Mouse (Mus musculus): ENCODE data around the gene Nos3.
A peak's percentile ranks its signal among the peaks of the same experiment; 100 is the strongest.

Nos3 gene

DNA sequence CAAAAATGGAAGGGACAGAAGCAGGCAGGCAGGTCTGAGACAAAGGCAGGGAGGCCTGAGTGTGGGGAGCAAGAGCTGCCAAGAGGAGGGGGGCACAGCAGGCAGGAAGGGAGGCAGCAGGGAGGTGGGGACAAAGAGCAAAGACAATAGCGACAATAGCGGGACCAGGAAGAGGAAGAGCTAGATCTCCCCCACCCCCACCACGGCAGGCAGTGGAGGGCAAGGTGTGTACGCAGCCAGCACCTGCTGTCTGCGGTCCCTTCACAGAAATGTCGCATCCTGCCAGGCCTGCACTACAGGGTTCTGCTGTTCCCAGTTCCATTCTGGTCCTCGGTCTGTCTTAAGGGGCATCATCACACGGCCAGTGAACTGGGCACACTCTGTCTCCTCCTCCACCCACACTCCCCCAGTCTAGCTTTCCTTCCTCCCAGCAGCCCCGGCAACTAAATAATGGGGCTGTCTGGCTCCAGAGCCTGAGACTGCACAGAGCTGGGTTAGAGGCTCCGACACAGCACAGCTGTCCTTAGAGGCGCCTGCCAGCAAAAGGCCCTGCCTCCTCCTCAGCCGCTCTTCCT lies 20.0 kb upstream of the Nos3 start:
- no peak for DNase-seq (ENCODE audit: low read depth, low spot score)

DNA sequence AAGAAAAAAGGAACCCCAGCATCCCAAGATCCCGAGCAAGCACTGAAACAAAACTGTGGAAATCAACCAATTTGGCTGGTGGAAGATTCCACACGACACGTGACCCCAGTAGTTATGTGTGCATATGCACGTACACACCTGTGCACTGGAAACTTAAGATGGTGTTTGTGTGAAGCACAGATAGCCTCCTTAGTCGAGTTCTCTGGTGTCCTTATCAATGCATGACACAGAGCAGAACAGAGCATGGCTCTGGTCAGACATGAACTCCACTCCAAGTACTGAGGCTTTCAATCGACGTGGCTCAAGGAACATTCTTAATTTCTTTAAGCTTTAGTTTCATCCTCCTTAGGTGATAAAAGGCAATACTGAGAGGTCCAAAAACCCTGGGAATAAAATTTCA lies 18.3 kb upstream of the Nos3 start:
- DNase-seq (ENCODE audit: low read depth, low spot score), result no peak

DNA sequence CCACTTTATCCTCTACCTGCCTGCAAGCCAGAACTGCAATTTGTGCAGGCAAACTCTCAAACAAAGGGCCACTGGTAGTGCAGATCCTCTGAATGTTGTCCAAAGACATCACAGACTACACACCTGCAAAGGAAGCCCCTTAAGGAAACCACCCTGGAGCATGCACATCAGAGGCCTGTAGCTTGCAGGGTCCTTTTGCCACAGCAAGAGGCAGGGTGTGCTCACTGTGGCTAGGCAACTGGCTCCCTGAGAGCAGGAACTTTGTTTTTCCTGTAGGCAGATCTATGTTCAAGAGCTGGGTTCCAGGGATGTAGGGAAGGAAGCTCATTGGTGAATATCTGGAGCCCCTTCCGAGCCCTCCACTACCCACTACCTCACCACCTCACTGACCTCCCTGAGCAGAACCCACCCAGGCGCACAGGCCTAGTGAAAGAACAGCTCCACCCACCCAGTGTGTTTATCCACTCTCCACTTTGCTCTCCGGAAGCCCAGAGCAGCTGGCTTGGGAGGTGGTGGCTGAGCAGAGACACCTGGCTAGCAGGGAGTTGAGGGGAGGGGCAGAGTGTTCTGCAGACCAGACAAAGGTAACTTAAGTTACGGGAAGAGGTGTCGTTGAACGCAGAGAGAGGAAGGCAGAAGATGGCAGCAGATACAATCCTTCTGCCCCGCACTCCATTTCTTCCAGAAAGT lies 17.3 kb upstream of the Nos3 start:
- no peak for DNase-seq (ENCODE audit: low read depth, low spot score)

- DNase-seq (ENCODE audit: low read depth, low spot score), result no peak
These were observed 16.5 kb upstream of the Nos3 start for GRCm38 (mm10) chr5:24348128-24348527.

DNA sequence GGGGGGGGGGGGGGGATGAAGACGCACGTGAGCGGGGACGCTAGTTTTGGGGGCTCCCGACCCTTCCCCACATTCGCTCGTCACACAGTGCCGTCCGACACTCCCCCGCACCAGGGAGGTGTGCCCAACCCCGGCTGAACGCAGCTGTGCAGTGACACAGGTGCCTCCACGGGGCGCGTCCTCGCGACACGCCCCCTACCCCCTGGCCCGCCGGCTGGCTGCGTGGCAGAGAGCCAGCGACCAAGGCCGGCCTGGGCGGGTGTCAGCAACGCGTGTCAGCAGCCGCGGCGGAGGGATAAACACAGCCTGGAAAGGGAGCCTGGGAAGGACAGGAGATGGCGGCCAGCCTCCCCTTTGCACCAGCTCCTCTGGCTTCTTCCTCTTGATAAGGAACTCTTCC lies 16.1 kb upstream of the Nos3 start:
- no peak for DNase-seq (ENCODE audit: low read depth, low spot score)

DNA sequence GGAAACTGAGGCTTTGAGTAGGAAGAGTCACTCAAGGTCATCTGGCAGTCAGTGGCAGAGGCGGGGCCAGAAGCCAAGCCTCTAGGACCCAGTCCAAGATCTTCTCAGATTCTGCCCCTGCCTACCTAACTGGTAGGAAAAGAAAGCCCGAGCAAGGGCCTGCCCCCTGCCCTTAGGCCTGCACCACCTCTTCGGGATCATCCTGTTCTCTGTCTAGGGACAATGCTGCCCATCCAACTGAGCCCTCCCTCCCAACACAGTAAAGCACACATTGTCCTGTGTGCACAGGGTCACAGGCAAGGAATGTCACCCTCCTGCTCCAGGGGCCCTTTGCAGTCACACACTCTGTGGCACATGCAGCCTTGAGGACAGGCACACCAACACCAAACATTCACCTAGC lies 14.5 kb upstream of the Nos3 start:
- no peak for DNase-seq (ENCODE audit: low read depth, low spot score)

GRCm38 (mm10) chr5:24350531-24351250 lies 13.9 kb upstream of the Nos3 start:
- no peak for DNase-seq (ENCODE audit: low read depth, low spot score)

DNA sequence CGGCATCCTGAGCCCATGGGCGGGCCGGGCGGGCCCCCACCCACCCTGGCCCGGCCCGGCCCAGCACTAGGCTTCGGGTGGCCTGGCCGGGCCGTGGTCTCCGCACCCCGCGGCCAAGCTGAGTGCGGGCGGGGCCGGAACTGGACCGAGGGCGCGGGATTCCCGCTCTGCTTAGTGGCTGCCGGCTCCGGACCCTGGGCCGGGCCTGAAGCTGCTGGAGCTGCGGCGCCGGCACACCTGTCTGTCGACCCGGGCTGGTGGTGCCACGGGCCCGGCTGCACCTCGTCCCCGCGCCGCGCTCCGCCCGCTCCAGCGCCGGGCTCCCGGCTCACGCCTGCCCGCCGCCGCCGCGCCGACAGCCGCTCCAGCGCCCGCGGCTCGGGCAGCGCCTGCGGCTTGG lies 13.3 kb upstream of the Nos3 start, which contains the start of gene Kcnh2:
Kcnh2 (minus strand) TSS at position 327 of the 400 bp plus-strand sequence.
- DNase-seq (ENCODE audit: low read depth, low spot score), result no peak

DNA sequence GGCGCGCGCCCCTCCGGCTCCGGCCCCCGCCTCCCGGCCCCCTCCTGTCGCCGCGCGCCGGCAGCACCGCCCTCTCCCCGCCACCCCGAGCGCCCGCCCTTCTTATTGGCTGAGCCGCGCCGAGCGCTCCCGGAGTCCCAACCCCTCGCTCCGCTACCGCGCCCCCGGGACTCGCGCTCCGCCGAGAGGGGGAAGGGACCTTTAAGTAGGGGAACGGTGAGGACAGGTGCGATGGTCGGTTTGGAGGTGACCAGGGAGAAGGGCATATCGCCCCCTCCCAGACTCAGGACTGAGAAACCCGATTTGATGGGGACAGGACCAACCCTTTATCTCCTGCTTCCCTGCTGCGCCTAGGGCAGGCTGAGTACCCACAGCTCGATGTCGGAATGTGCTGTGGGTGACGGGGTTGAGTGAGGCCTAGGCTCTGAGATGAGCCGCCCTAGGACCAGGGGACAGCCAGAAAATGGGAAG lies 12.9 kb upstream of the Nos3 start:
- DNase-seq (ENCODE audit: low read depth, low spot score), result peak; percentile 82

- no peak for DNase-seq (ENCODE audit: low read depth, low spot score)
These were observed 12.3 kb upstream of the Nos3 start for GRCm38 (mm10) chr5:24352251-24352859.

GRCm38 (mm10) chr5:24353327-24353726 lies 11.3 kb upstream of the Nos3 start:
- no peak for DNase-seq (ENCODE audit: low read depth, low spot score)

GRCm38 (mm10) chr5:24356764-24357163 lies 7.8 kb upstream of the Nos3 start:
- no peak for DNase-seq (ENCODE audit: low read depth, low spot score)

DNA sequence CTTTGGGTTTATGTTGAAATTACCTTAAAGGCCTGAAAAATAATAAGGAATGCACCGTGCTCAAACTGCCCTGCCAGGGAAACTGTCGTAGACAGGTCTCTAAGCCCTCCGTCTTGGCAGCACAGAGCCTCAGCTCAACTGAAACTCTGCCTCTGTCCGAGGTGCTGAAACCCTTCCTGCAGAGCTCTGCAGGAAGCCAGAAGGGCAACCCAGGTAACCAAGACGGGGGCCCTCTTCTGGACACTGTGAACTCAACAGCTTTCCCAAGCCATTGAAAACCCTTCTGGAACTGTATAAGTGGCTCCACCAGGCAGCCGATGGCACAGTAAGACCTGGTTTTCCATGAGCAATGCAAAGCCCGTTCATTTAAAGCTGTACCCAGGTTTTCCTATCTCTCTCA lies 7.1 kb upstream of the Nos3 start:
- DNase-seq (ENCODE audit: low read depth, low spot score), result no peak

DNA sequence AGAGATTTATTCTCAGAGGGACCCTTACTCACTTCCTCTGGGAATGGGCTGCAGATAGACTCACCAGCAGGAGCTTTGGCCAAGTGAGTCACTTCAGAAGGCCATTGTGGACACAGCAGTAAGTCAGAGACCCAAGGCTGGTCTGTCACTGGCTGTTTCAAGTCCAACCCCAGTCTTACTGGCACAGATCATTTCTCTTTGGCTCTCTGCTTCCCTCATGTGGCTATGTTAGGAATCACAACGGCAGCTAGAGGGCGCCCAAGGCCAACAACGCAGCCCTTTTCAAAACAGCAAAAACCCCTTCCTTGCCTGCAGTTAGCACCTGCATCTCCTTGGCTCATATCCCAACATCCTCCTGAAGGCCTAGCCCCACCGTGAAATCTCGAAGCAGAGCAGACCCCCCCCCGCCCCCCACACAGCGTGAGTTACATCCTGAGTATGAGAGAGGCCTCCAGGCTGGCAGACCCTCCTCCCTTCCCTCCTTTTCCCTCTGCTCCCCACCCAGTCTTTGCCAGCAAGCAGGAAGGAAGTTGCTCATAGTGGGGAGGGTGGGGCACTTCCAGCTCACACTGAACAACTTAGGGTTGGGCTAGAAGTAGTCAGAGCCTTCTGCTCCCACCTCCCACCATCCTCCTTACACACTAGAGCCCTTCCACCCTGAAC lies 3.7 kb upstream of the Nos3 start:
- DNase-seq (ENCODE audit: low read depth, low spot score), result peak; percentile 78

GRCm38 (mm10) chr5:24363467-24363866 lies 1.1 kb upstream of the Nos3 start:
- DNase-seq (ENCODE audit: low read depth, low spot score), result no peak

- no peak for DNase-seq (ENCODE audit: low read depth, low spot score)
These were observed 549 bp upstream of the Nos3 start for GRCm38 (mm10) chr5:24364061-24364460.

DNA sequence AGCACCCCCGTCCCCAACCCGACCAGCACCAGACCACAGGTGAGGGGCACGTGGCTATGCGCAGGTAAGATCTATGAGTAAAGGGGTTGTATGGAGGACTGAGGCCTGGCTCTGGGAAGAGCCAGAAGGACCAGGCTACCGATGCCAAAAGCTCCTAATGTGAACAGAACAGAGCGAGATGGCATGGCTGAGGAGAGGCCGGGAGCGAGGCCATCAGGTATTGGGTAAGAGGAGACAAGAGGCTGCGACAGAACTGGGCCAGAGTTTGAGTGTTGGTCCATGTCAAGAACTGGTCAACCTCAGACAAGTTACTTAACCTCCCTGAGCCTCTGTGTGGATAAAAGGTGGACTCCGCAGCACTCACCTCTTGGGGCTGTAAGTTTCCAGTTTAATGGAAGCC lies 353 bp downstream of the Nos3 start:
- DNase-seq (ENCODE audit: low read depth, low spot score), result no peak

GRCm38 (mm10) chr5:24365528-24365927 lies 918 bp downstream of the Nos3 start:
- no peak for DNase-seq (ENCODE audit: low read depth, low spot score)

GRCm38 (mm10) chr5:24366426-24366825 lies 1.8 kb downstream of the Nos3 start:
- no peak for DNase-seq (ENCODE audit: low read depth, low spot score)

GRCm38 (mm10) chr5:24369767-24370166 lies 5.2 kb downstream of the Nos3 start:
- DNase-seq (ENCODE audit: low read depth, low spot score), result no peak

DNA sequence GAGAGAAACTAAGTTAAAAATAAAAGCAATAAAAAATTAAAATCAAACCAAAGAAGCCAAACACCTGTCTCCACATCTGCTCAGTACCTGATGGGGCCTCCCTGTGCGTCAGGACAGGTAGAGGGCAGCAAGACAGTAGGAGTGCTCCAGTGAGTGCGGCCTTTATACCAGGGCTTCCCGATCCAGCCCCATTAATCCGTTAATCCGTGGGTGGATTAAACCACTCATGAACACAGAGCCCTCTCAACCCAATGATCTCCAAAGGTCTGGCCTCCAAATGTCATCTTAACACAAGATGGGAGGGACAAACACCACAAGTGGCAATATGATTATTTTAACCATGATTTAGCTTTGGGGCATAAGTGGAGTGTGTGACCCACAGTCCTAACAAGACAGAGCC lies 9.2 kb downstream of the Nos3 start:
- DNase-seq (ENCODE audit: low read depth, low spot score), result no peak

DNA sequence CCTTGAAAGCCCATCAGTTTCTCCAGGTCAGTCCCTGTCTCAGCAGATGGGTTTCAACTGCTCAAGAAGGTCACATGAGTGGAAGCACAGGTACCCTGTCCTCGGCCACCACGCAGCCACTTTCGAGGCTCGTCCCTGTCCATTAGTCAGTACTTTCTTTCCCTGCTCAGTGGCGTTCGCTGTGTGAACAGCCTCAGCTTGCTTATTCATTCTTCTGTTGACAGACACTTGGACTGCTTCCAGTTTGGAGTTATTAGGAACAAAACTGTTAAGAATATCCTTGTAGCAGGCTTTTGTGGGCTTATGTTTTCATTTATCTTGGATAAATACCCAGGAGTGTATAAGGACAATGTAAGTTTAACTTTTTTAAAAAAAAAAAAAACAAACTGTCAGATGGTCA lies 9.6 kb downstream of the Nos3 start:
- no peak for DNase-seq (ENCODE audit: low read depth, low spot score)

All from retina, postnatal 7 days (tissue).